Mouse (Mus musculus): ENCODE results near the gene Rgs7.

Gene Rgs7

DNA sequence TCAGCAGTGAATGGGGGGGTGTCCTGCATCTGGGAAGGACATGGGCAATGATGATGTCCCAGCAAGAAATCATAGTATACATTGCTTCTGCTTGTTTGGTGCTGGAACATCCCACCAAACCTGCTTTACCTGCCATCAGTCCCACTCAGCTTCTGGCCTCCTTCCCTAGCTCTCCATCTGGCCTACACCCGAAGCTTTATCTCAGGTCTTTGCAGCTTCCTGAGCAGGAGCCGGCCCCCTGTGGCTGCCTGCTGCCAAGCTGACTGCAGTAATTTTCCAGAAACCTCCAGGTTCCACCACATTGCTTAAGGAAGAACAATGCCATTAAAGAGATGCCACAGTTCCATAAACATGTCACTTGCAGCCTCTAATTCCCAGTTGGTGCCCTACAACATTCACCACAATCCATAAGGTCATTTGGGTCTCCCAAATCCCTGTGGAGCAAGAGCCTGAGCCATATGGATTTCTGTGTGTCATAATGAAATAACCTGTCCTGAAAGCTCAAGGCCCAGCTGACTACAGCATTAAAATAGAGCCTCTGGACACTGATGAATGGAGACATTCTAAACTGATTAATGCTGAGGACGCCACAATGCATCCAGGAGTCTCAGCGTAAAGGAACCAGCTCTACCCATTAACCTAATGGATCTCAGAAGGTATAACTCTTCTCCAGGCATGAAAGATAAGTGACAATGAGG is 60.8 kb downstream of the Rgs7 start:
- DNase-seq: no peak

DNA sequence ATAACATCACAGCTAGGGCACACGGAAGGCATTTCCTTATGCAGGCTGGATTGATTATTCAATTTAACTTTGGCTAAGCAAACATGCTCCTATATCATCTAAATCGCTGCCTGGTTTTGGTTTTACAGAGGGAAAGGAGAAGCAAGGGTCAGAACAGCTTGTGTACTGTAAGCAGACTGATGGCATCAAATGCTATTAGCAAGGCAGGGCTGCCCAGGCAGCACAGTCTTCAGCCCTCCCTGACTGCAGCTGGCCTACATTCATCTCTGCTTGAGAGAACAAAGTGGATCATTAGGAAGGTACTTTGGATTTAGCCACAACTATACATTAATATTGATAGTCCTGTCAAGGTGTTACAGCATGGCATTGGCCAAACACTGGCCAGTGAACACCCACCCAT is 65.2 kb downstream of the Rgs7 start:
- no peak for DNase-seq

DNA sequence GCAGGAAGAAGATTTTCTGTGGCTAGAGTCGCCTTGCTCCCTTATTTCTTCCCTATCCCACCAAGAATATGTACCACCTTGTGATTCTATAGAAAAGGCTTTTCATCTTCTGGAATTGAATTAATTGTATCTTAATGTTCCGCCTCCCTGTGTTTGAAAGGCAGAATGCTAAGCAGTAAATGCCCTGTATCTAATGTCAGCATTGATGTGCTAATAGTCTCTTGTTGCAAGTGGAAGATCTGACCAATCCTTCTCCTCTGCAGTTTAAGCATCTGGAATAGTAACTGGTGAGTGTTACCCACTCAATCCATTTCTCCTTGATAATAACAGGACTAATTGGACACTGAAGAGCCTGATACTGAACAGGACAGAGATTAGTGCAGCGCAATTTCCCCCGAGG is 65.9 kb downstream of the Rgs7 start:
- DNase-seq: no peak

DNA sequence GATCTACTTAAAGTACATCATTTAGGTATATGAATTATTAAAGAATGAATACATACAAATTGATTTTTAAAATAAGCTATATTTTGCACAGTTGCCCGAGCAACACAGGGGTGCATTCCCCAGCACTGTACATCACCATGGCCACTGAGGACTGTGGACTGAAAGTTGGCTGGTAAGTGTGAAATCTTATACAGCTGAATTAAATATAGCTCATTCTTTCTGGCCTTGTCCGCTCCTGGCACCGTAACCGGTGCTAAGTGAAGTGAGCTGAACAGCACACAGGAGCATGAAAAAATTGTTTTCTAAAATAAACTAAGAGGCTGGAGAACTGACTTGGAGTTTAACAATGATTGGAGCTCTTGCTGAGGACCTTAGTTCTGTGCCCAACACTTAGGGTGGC is 71.4 kb downstream of the Rgs7 start:
- no peak for DNase-seq

DNA sequence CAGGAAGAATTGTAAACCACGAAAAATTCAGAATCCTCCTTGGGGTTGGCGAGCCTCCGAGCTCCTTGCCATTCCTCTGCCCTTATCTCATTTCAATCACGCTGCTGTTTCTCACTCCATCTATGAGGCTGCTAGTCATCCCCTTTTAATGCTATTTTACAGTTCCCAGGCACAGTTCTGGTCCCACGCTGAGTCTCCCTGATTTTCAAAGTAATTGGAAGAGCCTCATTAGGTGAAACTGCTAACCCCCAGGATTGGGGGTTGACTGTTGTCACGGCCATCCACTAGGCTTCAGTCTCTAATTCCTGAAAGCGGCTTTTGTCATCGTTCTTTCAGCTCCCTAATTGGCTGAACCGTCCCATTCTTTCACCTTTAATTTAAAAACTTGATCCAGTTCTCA is 76.6 kb downstream of the Rgs7 start:
- no peak for DNase-seq

DNA sequence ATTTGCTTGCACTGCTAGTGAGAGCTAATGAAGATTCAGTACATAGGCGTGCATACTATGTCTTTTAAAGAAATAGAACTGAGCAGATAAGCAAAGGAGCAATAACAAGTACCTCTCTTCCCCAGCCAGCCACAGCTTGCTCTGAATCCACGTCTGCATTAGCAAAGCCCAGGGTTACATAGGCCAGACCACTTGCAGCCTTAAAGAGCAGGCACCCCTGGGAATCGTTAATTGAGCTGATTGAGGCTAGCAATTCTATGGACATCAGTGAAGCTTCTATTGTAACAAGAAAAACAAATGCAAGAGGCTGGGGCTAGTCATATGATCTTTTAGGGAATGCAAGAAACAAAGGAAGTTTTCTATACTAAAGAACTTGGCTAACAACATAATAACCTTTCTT is 81.9 kb downstream of the Rgs7 start:
- DNase-seq: no peak

DNA sequence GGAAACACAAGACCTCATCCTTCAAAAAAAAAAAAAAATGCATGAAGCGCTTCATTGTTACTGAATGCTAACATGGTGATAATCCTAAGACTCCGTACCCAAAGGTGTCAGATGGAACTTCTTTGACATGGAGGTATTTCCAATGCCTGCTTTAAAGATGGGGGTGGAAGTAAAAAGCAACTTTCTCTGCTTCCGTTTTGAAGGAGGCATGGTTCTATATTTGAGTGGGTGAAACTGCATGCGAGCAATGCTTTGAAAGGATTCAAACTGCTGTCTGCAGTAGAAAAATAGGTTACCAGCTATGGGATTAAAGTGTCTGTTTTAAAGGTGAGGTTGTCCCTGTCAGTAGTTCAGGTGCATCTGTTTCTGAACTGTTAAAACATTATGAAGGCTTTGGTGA is 100.4 kb downstream of the Rgs7 start:
- DNase-seq: no peak

DNA sequence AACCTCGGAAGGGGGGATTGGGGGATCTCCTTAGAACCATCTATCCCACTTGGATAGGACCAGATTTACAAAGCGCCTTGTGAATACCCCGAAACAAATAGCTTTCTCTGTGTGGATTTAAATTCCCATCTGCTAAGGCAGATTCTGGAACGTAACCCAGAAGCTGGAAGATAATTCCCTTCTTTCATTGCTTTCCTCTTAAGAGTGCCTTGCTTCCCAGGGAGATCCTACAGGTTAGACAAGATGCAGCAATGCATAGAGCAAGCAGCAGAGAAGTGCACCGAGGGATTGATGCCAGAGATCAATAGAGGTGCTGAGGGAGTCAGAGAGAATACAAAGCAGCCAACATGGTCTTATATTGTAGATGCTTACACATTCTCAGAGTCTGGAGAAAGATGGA is 103.0 kb downstream of the Rgs7 start:
- DNase-seq: no peak

DNA sequence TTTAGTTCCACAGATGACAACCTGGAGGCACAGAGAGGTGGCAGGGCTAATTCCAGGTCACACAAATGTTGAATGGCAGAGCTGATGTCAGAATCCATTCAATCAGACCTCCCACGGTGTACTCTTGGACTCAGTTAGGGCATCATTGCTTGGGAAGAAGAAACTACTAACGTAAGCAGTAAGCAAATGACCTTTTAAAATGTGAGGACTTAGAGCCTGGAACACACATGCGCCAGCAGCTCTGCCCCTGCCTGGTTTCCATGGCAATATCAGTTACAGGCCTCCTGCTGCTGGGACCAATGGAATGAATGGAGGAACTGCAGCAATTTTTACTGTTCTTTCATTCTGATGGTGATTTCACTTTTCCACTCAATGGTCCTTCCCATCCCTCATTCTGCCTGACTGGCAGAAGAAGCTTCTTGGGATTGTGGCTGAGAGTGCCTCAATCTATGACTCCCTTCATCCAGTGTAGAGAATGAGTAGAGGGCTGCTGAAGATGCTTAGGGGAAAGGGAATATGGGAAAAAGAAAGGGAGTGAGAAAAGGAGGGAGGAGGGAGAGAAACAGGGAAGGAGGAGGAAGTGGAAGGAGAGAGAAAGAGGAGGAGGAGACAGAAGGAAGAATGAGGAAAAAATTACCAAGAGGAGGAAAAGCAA is 106.6 kb downstream of the Rgs7 start:
- DNase-seq: no peak

DNA sequence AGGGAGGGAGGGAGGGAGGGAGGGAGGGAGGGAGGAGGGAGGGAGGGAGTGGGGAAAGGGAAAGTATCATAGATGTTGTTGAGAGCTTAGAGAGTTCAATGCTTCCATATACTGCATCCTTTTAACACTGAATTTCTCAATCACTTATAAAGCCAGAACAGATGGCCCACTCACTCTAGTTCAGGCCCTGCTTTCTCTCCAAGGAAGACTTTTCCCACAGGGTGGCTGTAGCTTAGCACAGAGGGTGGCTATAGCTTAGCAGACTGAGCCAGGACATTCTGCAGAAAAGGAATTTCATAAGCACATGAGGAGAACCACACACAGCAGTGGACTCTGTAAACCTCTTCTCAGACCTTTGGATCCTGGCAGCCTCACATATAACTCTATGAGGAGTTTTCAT is 119.7 kb downstream of the Rgs7 start:
- DNase-seq: no peak

DNA sequence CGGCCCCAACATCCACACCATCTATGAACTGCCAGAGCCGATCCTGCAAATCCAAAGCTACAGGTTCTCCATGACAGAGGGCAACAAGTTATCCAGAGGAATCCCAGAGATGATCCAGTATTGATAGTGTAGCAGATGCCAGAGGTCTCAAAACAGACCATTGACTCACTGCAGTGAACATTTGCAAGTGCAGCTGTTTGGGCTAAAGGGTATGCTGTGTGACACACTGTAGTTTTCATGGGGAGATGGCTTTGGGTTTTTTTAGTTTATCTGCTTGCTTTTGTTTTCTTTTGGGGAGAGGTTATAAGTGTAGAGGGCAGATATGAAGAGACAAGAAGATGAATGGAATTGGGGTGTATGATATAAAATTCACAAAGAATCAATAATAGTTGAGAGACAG is 124.2 kb downstream of the Rgs7 start:
- DNase-seq: no peak

DNA sequence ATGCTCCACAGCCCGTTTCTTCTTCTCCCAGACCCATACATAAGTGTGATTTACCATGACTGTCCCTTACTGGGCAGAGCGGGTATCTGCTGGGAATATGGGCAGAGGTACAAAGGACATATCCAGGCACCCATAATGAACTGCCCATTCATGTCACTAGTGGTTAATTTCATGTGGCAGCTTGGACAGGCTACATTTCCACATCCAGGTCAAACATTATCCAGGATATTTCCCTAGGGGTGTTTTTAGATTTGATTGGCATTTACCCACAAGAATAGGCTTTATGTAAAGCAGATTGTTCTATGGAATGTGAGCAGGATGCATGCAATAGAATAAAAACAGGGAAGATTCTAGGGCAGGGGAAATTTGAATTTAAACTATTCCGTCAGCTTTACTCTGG is 128.7 kb downstream of the Rgs7 start:
- DNase-seq: no peak

DNA sequence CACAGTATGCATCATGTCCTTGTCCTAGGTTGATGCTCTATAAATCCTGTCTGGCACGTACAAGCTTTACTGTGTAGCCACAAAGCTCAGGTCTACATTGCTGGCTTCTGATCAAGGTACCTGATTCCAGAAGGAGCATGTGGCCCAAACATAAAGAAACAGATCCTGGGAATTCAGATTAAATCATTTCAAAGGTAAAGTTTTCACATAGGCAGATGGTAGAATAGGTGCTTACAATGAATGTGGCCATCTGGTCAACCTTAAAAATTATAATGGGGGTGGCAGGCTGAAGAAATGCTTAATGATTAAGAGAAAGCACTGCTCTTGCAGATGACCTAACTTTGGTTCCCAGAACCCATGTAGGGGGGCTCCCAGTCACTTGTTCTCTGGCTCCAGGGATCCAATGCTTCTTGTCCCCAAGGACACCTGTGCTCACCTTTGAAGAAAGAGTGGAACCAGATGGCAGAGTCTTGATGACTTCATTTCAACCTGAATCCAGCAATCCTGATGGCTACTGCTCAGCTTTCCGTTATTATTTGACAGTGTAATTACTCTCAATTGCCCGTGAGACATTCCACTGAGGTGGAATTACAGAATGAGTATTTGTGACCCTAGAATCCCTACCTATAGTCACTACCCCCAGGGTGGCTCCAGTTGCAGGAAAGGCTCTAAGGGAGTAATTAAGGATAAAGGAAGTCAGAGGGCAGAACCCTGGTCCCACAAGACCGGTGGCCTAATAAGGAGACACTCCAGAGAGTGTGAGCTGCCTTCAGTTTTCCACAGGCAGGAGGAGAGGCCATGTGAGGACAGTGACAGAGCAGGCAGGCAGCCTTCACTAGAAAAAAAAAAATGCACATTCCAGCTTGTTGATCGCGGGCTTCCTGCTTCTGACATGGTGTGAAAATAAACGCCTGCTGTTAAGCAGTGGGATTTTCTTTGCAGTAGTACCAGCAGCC is 132.6 kb downstream of the Rgs7 start:
- DNase-seq: peak; percentile 9 to 17

DNA sequence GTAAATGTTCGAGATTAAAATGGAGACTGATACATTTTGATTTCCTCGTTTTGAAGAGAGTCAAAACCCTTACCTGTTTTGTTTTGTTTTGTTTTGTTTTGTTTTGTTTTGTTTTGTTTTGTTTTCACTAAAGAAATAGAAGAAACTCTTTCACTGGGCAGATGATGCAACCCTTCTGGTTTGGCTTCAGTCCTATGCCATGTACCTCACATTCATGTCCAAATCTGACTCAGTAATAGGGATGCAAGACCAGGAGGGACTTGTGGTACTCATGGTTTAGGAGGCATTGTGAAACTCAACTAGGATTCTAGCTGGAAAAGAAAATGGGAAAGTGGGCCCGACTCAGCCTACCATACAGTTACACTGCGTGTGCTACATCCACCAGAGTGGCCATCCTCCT is 139.4 kb downstream of the Rgs7 start:
- no peak for DNase-seq

DNA sequence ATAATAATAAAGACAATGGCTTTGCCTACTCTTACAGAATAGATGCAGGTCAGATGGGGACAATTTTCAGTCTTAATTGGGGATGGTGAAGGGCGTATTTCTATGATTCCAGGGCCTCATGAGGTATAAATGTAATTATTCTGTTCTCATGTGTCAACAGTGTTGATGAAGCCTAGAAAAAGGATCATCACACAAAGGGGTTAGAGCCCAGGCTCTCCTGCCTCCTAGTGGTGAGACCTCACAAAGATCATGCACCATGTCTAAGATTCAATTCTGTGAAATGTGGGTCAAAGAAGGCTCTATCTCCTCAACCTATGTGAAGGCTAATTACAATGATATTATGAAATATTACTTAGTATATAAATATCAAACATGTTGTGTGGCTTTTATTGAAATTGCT is 146.1 kb downstream of the Rgs7 start:
- no peak for DNase-seq

DNA sequence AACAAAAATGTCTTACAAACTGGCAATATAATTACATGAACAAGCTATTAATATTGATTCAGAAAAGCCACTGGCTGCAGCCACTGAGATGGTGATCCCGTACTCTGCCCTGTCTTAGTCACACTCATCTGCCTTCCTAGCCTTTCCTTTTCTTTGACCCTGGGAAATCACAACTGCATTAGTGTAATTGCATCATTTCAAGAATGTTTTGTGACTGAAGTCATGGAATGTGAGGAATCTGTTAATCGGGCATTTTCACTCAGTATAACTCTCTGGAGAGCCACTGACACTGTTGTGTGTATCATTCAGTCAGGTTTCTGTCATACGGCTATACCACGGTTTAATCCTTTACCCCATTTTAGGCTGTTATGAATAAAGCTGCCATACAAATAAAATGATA is 156.1 kb downstream of the Rgs7 start:
- DNase-seq: no peak

DNA sequence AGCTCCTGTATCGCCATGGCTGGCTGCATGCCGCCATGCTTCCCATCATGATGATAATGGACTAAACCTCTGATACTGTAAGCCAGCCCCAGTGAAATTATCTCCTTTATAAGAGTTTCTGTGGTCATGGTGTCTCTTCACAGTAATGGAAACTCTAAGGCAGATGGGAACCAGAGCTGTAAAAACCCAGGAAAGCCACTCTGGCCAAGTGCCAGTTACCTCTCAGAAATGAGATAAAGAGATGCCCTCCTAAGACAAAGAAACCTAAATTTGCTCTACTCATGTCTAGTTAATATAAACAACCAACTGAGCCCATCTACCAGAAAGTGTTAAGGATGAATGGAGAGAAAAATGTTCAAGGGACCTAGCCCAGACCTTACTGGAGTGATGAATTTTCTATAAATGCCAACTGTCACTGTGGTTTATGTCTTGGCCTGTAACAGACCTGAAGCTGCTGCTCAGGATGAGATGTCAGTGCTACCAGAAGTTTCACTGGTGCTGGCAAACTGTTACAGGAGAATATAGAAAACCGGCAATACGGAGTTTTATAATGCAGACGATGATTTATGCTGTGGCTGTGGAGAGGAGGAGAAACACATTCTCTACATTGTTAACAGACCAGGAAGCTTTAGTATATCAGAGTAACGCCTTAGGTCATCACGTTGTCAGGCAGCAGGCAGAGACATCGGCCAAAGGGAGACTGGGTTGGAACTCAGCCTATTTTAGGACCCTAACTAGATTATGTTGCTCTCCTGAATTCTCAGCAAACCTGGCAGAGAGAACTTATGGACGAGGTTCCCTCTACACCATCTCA is 159.1 kb downstream of the Rgs7 start:
- DNase-seq: no peak

DNA sequence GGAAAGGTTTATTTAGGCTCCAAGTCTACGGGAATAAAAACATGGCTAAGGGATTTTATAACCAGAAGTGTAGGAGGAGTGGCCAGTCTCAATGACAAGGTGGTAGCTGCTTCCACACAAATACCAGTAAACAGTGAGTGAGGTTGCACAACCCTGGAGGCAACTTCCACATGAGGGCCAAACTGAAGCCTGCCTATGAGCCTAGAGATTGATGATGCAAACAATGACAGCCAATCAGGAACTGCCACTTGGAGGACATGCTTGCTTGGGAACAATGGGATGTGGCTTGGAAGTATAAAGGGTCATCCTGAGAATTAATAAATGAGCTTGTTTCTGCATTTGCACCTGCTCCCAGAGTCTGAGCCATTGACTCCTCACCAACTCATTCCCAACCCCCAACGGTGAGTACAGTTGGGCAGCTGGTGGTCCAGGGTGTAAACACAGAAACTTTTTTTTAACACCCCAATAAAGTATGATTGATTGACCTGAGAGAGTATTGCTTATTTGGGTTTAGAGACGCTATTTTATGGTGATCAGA is 162.3 kb downstream of the Rgs7 start:
- no peak for DNase-seq

DNA sequence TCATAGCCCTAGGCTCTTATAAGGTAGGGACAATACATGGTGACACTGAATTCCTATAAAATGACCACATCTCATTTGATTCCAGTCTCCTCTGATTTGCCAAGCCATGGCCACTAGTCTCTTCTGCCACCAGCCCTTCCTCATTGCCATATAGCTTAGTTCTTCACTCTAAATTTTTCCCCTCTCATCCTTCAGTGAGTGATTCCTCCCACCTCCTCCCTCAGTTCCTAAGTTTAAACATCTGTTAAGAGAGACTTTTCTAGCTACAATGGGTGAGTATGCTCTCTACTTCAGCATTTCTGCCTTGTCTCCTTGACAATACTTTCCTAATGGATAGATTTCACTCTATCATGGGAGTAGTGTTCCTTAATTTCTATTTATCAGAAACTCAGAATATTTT is 169.5 kb downstream of the Rgs7 start:
- DNase-seq: no peak

DNA sequence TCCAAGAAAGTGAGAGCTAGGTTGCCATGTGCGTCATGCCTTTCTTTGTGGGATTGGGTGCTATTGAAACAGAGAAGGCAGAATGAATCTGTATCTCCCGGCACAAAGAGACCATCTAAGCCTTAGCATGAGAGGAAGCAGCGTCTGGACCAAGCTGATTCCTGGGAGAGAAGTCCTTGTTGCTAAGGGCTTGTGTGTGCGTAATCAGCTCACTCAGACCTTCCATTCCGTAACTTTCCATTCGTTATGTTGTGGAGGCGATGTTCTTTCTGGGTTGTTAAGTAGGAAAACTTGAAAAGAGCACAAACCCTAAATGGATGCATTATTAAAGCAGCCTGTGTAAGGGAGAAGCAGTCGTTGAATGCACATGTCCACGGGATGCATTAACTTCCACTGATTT is 173.1 kb downstream of the Rgs7 start:
- DNase-seq: no peak

DNA sequence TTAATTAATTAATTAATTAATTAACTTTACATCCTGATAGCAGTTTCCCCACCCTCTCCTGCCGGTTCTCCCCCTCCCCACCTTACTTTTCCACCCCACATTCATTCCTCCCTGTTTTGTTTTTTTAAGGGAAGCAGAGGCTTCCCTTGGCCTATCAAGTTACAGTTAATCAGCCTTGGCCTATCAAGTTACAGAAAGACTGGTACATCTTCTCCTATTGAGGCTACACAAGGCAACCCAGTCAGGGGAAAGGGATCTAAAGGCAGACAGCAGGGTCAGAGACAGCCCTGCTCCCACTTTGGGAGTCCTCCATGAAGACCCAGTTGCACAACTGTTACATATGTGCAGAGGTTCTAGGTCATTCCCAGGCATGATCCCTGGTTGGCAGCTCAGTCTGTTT is 175.0 kb downstream of the Rgs7 start:
- no peak for DNase-seq

DNA sequence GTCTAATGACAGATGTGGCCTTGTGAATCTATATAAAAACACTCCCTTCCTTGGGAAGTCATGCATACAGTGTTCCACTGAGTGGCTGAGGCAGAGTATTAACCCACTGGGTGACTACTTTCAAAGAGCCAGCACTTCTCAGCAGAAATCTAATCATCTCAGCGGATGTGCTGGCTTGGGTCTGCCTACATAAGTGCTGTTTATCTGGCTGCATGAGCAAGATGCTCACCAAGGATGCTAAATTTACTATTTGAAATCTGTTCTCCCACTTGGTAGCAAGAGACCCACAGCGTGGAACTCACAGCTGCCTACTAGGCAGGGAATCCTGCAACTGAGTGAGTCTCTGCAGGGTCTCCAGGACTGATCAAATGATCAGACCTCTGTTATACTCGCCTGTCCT is 184.7 kb downstream of the Rgs7 start:
- no peak for DNase-seq

DNA sequence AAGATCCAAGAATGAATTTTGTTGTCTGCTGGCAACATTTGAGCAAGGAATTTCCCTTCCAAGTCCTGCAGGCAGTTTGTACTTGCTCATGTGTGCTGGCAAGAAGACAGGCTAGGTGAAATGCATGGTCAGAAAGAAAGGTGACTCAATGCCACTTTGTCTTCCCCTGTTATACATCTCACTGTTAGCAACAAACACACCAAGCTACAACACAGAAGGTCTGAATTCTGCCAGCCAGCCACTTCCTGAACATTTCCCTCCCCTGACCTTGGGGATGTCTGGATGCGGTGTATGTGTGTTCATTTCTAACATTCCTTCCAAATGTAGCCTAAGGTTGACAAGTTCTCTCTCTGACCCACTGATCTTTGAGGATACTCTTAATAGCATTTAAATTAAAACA is 191.4 kb downstream of the Rgs7 start:
- DNase-seq: no peak

All from kidney, postnatal 36 days (tissue).